Mouse (Mus musculus) hindbrain, embryonic 14.5 days (tissue): ENCODE measurements around the gene Ttc28. TPM values are rescaled to one million over a fixed set of nuclear protein-coding genes. Genes with fewer than 3 reads are reported as not detected.
A peak's percentile ranks its signal among the peaks of the same experiment; 100 is the strongest.

Experiments used
- ATAC-seq: fragments of 200-750 bp; cut with Nextera tagmentation; 2 replicates; pipeline ENCODE4 v1.8.0; 2017; ENCODE audit warnings: moderate number of reproducible peaks, mild to moderate bottlenecking, moderate TSS enrichment, moderate library complexity; ENCODE audit not compliant: low FRiP score
- DNase-seq: peaks from one replicate; pipeline ENCODE4 v3.0.0-alpha.2; 2015; ENCODE audit warnings: low spot score
- H3K27ac ChIP-seq: fragments of 300-500 bp; sonication (generic); 2 replicates; pipeline ENCODE4 v1.5.1; 2014; ENCODE audit warnings: mild to moderate bottlenecking, moderate library complexity
- H3K27me3 ChIP-seq: fragments of 300-500 bp; sonication (generic); 2 replicates; pipeline ENCODE4 v1.6.1; 2014; ENCODE audit warnings: mild to moderate bottlenecking, low read length, mixed read lengths; ENCODE audit not compliant: control insufficient read depth, insufficient read depth
- H3K36me3 ChIP-seq: fragments of 300-500 bp; sonication (generic); replicated peaks from 2 replicates; pipeline ENCODE4 v1.6.1; 2014; ENCODE audit not compliant: control insufficient read depth, insufficient read depth
- H3K4me1 ChIP-seq: fragments of 300-500 bp; sonication (generic); replicated peaks from 2 replicates; pipeline ENCODE4 v1.6.1; 2014; ENCODE audit warnings: antibody characterized with exemption, low read length, mixed read lengths; ENCODE audit not compliant: control insufficient read depth, insufficient read depth
- H3K4me2 ChIP-seq: fragments of 300-500 bp; sonication (generic); replicated peaks from 2 replicates; pipeline ENCODE4 v1.6.1; 2014; ENCODE audit warnings: mild to moderate bottlenecking, moderate library complexity
- H3K4me3 ChIP-seq: fragments of 300-500 bp; sonication (generic); replicated peaks from 2 replicates; pipeline ENCODE4 v1.5.1; 2014; ENCODE audit warnings: mild to moderate bottlenecking, low read length
- H3K9ac ChIP-seq: fragments of 300-500 bp; sonication (generic); 2 replicates; pipeline ENCODE4 v1.6.1; 2014
- H3K9me3 ChIP-seq: fragments of 300-500 bp; sonication (generic); 2 replicates; pipeline ENCODE4 v1.6.1; 2016; ENCODE audit warnings: low read length; ENCODE audit not compliant: control insufficient read depth
- WGBS: fragments of 180-500 bp; shearing (Covaris S2); extraction: QIAGEN DNeasy Blood & Tissue Kit; methylation state at CpG from one replicate; pipeline ENCODE4 v1.1.7; 2014; 5-methylcytosine and 5-hydroxymethylcytosine counted together
- polyA plus RNA-seq: library from polyadenylated mRNA; unstranded; fragments of >200 nt; fragmentation: Nextera tagmentation; extraction: Ambion mirVana; gene quantifications from 2 replicates; pipeline ENCODE4 v1.2.1, GENCODE M21; 2014

Ttc28 gene
- polyA plus RNA-seq, 1 experiment from 2014 or later = 30.0 TPM

DNA sequence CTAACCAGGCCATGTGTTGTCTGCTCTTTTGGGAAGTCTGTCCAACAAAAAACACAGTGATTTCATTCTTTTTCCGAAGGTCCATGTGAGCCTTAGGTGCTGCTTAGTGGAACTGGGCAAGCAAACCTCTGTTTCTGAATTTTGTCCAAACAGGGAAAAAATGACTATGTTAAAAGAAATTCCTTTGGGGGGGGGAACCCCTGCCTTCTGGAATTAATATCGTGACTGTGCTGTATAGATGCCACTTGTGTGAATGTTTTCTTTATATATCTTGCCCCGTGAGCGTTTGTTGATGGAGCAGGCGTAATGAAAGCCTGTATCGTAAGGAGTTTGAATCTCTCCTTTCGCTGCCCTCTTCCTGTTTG lies 127.5 kb downstream of the Ttc28 start:
- DNase-seq = no peak
- H3K27ac ChIP-seq = peak overlapping the region; percentile 66; the same call in 1 of the 2 replicates
- WGBS = 87% methylated on average over 7 of the region's 7 CpGs

DNA sequence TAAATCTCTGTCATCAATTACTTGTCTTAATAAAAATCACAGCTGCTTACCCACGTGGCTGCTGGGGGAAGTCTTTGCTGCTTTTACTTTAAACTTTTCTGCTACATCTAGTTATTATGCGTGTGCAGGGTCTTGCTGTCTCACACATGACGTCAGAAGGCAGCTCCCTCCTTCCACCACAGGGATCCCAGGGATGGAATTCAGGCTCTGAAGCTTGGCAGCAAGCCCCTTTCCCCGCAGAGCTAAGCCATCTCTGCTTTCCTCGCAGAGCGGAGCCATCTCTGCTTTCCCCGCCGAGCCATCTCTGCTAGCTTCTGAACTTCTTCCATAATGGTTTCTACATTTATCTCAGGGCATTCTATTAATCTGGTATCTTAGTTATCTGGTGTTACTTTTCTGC lies 128.3 kb downstream of the Ttc28 start:
- WGBS = 49% methylated on average over 8 of the region's 8 CpGs
- Histone ChIP-seq H3K9me3 (0 out of 2 replicates have a peak, but pooled peaks cover 4% of the 10 kb centered on the region), H3K27ac (no peak overlapping the region), H3K27me3 (no peaks in the 10 kb centered on the region), H3K36me3 (no peaks in the 10 kb centered on the region), H3K4me1 (peaks cover 39% of the 10 kb centered on the region), H3K9ac (no peak overlapping the region), H3K4me3 (no peak overlapping the region), H3K4me2 (no peak overlapping the region)
- ATAC-seq (no peak), DNase-seq (no peak)

More for the DNA sequence above, 127.5 kb downstream of the Ttc28 start:
- no peaks in the 10 kb centered on the region for H3K27me3 ChIP-seq
- H3K4me2 ChIP-seq = no peak overlapping the region
- H3K9ac ChIP-seq = no peak overlapping the region
- H3K36me3 ChIP-seq = no peaks in the 10 kb centered on the region
- H3K4me3 ChIP-seq = no peak overlapping the region
- H3K9me3 ChIP-seq = 0 out of 2 replicates have a peak, but pooled peaks cover 4% of the 10 kb centered on the region
- no peak for ATAC-seq
- peaks cover 33% of the 10 kb centered on the region for H3K4me1 ChIP-seq

- peaks cover 39% of the 10 kb centered on the region for H3K4me1 ChIP-seq
- ATAC-seq (no peak), DNase-seq (no peak)
- 0 out of 2 replicates have a peak, but pooled peaks cover 4% of the 10 kb centered on the region for H3K9me3 ChIP-seq
- H3K27me3 ChIP-seq = no peaks in the 10 kb centered on the region
- H3K36me3 ChIP-seq = no peaks in the 10 kb centered on the region
- no peak overlapping the region for H3K9ac ChIP-seq
- 85% methylated on average over 6 of the region's 6 CpGs for WGBS
- no peak overlapping the region for H3K4me3 ChIP-seq
- H3K27ac ChIP-seq = no peak overlapping the region
- H3K4me2 ChIP-seq = no peak overlapping the region
Measured at GRCm38 (mm10) chr5:111008431-111008830, 128.8 kb downstream of the Ttc28 start.

DNA sequence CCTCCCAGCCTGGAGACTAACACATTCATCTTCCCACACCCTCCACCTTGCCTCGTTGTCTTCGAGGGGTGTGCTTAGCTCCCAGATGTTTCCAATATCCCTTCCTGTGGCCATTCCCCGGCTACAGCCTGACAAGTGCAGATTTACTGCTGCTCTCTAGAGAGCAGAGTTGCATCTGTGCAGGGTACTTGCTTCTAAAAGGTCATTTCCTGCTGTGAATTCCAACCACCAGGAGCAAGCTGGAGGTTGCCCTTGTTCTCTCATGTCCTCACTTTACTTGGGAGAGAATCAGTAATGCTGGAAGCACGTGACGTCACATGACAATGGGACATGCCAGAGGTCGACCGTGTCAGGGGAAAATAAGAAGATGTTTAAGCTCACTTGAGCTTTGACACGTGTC lies 131.7 kb downstream of the Ttc28 start:
- WGBS = 41% methylated on average over 8 of the region's 8 CpGs
- DNase-seq (no peak), ATAC-seq (no peak)
- Histone ChIP-seq H3K9ac (no peak overlapping the region), H3K4me1 (peaks cover 51% of the 10 kb centered on the region), H3K27me3 (no peaks in the 10 kb centered on the region), H3K9me3 (0 out of 2 replicates have a peak, but pooled peaks cover 4% of the 10 kb centered on the region), H3K4me3 (no peak overlapping the region), H3K4me2 (no peak overlapping the region), H3K36me3 (no peaks in the 10 kb centered on the region), H3K27ac (peak overlapping the region; percentile 5; the same call in 1 of the 2 replicates)

GRCm38 (mm10) chr5:111012064-111012463 lies 132.5 kb downstream of the Ttc28 start:
- WGBS = 61% methylated on average over 11 of the region's 11 CpGs
- peak overlapping the region; percentile 34; the same call in 1 of the 2 replicates for H3K27ac ChIP-seq
- H3K9ac ChIP-seq = no peak overlapping the region; the same call in 1 of the 2 replicates
- 0 out of 2 replicates have a peak, but pooled peaks cover 4% of the 10 kb centered on the region for H3K9me3 ChIP-seq
- H3K4me2 ChIP-seq = no peak overlapping the region
- no peaks in the 10 kb centered on the region for H3K36me3 ChIP-seq
- H3K4me1 ChIP-seq = peaks cover 44% of the 10 kb centered on the region
- H3K4me3 ChIP-seq = no peak overlapping the region
- no peaks in the 10 kb centered on the region for H3K27me3 ChIP-seq
- ATAC-seq (no peak), DNase-seq (no peak)

- DNase-seq (no peak), ATAC-seq (no peak)
- no peaks in the 10 kb centered on the region for H3K27me3 ChIP-seq
- H3K9ac ChIP-seq = no peak overlapping the region; the same call in 1 of the 2 replicates
- no peak overlapping the region for H3K4me2 ChIP-seq
- no peaks in the 10 kb centered on the region for H3K36me3 ChIP-seq
- peaks cover 39% of the 10 kb centered on the region for H3K4me1 ChIP-seq
- WGBS = 59% methylated on average over 7 of the region's 7 CpGs
- H3K4me3 ChIP-seq = no peak overlapping the region
- 0 out of 2 replicates have a peak, but pooled peaks cover 4% of the 10 kb centered on the region for H3K9me3 ChIP-seq
- H3K27ac ChIP-seq = peak overlapping the region; percentile 34; the same call in 1 of the 2 replicates
Measured at GRCm38 (mm10) chr5:111012587-111012986, 133.0 kb downstream of the Ttc28 start.

DNA sequence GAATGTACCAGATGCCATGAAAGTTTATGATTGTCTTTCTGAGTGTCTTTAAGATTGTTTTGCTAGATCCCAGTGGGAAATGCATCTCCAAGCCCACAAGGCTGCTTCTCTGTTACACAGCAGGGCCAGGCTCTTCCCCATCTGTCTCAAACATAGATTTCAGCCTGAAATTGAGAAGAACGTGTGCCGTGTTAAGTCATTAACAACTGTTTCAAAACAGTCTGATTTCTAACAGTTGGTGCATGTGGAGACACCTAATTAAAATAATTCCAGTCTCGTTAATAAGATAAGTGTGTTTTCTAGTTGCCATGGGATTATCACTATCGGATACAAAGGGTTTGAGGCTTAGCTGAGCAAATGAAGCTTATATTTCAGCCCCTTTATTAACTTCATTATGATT lies 135.4 kb downstream of the Ttc28 start:
- ATAC-seq = no peak
- whole genome bisulfite sequencing = 51% methylated on average over 4 of the region's 4 CpGs
- Histone ChIP-seq H3K4me1 (peaks cover 34% of the 10 kb centered on the region), H3K27me3 (no peaks in the 10 kb centered on the region), H3K27ac (peak overlapping the region; percentile 7; the same call in 1 of the 2 replicates), H3K9ac (no peak overlapping the region), H3K4me3 (no peak overlapping the region), H3K36me3 (no peaks in the 10 kb centered on the region), H3K4me2 (no peak overlapping the region), H3K9me3 (0 out of 2 replicates have a peak, but pooled peaks cover 2% of the 10 kb centered on the region)
- no peak for DNase-seq

DNA sequence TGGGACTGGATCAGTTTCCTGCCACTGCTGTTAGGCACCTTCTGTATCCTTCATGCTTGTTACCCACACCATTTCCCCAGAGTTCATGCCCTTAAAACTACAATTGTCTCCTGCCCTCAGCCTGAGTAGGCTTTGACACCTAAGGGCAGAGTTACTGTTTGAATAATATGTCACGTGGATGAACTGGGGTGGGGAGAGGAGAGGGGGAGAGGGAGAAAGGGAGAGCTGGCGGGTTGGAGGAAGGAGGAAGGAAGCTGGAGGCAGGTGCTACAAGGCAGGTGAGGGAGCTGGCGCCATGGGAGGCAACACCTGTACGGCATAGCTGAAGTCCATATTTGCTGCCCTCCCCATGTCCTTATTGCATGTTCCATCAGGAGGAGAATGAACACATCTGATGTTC lies 137.7 kb downstream of the Ttc28 start:
- ATAC-seq = no peak
- WGBS = 66% methylated on average over 4 of the region's 4 CpGs

GRCm38 (mm10) chr5:111022339-111022738 lies 142.7 kb downstream of the Ttc28 start:
- Histone ChIP-seq H3K4me1 (peaks cover 56% of the 10 kb centered on the region), H3K9me3 (no peaks in the 10 kb centered on the region), H3K4me3 (no peak overlapping the region), H3K4me2 (no peak overlapping the region), H3K27me3 (no peaks in the 10 kb centered on the region), H3K9ac (no peak overlapping the region), H3K27ac (peak overlapping the region; percentile 88), H3K36me3 (no peaks in the 10 kb centered on the region)
- ATAC-seq = no peak
- 86% methylated on average over 9 of the region's 9 CpGs for WGBS
- DNase-seq = no peak

More for the DNA sequence above, 137.7 kb downstream of the Ttc28 start:
- no peaks in the 10 kb centered on the region for H3K9me3 ChIP-seq
- no peak overlapping the region for H3K4me2 ChIP-seq
- no peaks in the 10 kb centered on the region for H3K27me3 ChIP-seq
- H3K9ac ChIP-seq = no peak overlapping the region
- no peak for DNase-seq
- H3K27ac ChIP-seq = no peak overlapping the region
- peaks cover 25% of the 10 kb centered on the region for H3K4me1 ChIP-seq
- no peak overlapping the region for H3K4me3 ChIP-seq
- H3K36me3 ChIP-seq = no peaks in the 10 kb centered on the region

GRCm38 (mm10) chr5:111022940-111023339 lies 143.3 kb downstream of the Ttc28 start:
- 59% methylated on average over 1 of the region's 1 CpGs for whole genome bisulfite sequencing
- DNase-seq = no peak

More at GRCm38 (mm10) chr5:111022940-111023339, 143.3 kb downstream of the Ttc28 start:
- H3K4me1 ChIP-seq = peaks cover 62% of the 10 kb centered on the region
- no peak for ATAC-seq
- H3K4me3 ChIP-seq = no peak overlapping the region
- H3K4me2 ChIP-seq = no peak overlapping the region
- H3K27me3 ChIP-seq = no peaks in the 10 kb centered on the region
- no peaks in the 10 kb centered on the region for H3K9me3 ChIP-seq
- H3K9ac ChIP-seq = 0 out of 2 replicates have a peak overlapping the region, but pooled peaks have one; percentile 8
- no peaks in the 10 kb centered on the region for H3K36me3 ChIP-seq
- H3K27ac ChIP-seq = peak overlapping the region; percentile 88
